Mouse (Mus musculus): ENCODE data around the gene Atm. TPM values are rescaled to one million over a fixed set of nuclear protein-coding genes. Genes with fewer than 3 reads are reported as not detected.

Atm gene
- total RNA-seq, 1 experiment = 31.4 TPM

DNA sequence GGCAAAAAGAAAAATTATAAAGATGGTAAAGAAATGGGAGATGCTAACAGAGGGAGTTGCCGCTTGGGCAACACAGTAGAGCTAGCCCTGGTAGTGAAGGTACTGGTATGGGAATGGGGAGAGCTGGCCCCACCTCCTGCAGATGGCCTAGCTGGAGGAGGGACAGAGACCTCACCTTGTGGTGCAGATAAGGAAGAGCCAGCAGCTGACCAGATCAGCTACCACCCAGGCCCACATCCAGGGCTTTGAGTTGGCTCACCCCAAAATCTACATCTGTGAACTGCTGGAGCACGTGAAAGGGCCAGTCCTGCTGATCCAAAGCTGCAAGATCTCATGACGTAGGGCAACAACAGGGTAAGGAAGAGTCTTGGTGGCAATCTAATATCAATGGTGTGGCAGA lies 109.8 kb downstream of the Atm start:
- H3K4me1 ChIP-seq (ENCODE audit: control insufficient read depth in 2 of 2, insufficient read depth in 2 of 2, low read length in 2 of 2, poor library complexity in 1 of 2) = no peaks in the 10 kb centered on the region
- TF ChIP-seq HCFC1 (IDR thresholded peaks at IDR 0.05; ENCODE audit: borderline replicate concordance, insufficient read depth, low read length) (no peak), ZNF384 (IDR thresholded peaks at IDR 0.05; ENCODE audit: low read depth, low read length) (no peak), ZC3H11A (IDR thresholded peaks at IDR 0.05; ENCODE audit: borderline replicate concordance, low read depth, low read length) (no peak), CHD2 (IDR thresholded peaks at IDR 0.05; ENCODE audit: low read depth, low read length) (no peak), MAFK (IDR thresholded peaks at IDR 0.05; ENCODE audit: insufficient read depth, low read depth, low read length) (no peak)
- DNase-seq (ENCODE audit: low read depth, low spot score) = no peak
- no peak overlapping the region for H3K4me3 ChIP-seq (ENCODE audit: insufficient read depth in 1 of 2, low read depth in 1 of 2, low read length in 2 of 2, poor library complexity in 1 of 2, severe bottlenecking in 1 of 2)
- no peak overlapping the region for H3K27ac ChIP-seq (ENCODE audit: insufficient read depth, low read depth, low read length, poor library complexity, severe bottlenecking)
- no peaks in the 10 kb centered on the region for H3K9me3 ChIP-seq (ENCODE audit: control insufficient read depth, insufficient read depth, low read depth, low read length)
- H3K9ac ChIP-seq (ENCODE audit: insufficient read depth, low read depth, low read length, poor library complexity, severe bottlenecking) = no peak overlapping the region
- in situ Hi-C loops (cut with MboI; ENCODE audit: low sequenced_read_pairs in 2 of 2, unreplicated experiment in 2 of 2) = no loop called here
- no peaks in the 10 kb centered on the region for H3K36me3 ChIP-seq (ENCODE audit: control insufficient read depth, insufficient read depth, low read length, poor library complexity, severe bottlenecking)

DNA sequence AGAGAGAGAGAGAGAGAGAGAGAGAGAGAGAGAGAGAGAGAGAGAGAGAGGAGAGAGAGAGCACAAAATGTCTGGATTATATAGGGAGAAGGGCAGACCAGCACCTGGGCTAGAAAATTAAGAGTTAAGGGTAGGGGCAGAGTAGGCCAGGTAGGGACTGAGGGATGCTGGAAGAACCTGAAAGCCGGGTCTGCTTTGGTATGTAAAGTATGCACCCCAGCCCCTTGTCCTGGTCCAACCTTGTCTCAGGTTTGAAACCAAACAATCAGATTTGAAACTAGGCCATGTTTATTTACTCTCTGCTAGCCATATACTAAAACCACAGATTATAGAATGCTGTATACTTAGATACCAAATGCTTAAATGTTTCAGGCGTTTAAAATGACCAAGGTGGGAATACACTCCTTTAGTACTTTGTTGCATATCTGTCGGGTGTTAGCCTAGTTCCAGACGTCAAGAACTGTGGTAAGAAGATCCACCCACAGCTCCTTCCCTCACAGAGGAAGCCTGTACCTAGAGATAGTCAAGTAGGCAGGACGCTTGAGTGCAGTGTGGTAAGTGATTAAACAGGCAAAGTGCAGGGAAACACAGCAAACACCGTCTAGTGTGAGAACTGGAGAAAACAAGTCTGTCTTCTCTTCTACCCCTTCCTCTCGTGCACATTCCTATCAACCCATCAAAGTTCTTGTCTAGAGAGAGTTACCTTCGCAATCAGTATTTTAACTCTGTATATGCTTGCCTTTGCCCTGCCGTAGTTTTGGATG lies 114.2 kb downstream of the Atm start:
- Histone ChIP-seq H3K36me3 (ENCODE audit: control insufficient read depth, insufficient read depth, low read length, poor library complexity, severe bottlenecking) (no peaks in the 10 kb centered on the region), H3K27ac (ENCODE audit: insufficient read depth, low read depth, low read length, poor library complexity, severe bottlenecking) (no peak overlapping the region), H3K9me3 (ENCODE audit: control insufficient read depth, insufficient read depth, low read depth, low read length) (no peaks in the 10 kb centered on the region), H3K9ac (ENCODE audit: insufficient read depth, low read depth, low read length, poor library complexity, severe bottlenecking) (no peak overlapping the region), H3K4me1 (ENCODE audit: control insufficient read depth in 2 of 2, insufficient read depth in 2 of 2, low read length in 2 of 2, poor library complexity in 1 of 2) (no peaks in the 10 kb centered on the region), H3K4me3 (ENCODE audit: insufficient read depth in 1 of 2, low read depth in 1 of 2, low read length in 2 of 2, poor library complexity in 1 of 2, severe bottlenecking in 1 of 2) (no peak overlapping the region)
- no peak for TF ChIP-seq MAFK (IDR thresholded peaks at IDR 0.05; ENCODE audit: insufficient read depth, low read depth, low read length)
- TF ChIP-seq ZC3H11A (IDR thresholded peaks at IDR 0.05; ENCODE audit: borderline replicate concordance, low read depth, low read length) = no peak
- no peak for TF ChIP-seq HCFC1 (IDR thresholded peaks at IDR 0.05; ENCODE audit: borderline replicate concordance, insufficient read depth, low read length)
- TF ChIP-seq CHD2 (IDR thresholded peaks at IDR 0.05; ENCODE audit: low read depth, low read length) = no peak
- TF ChIP-seq ZNF384 (IDR thresholded peaks at IDR 0.05; ENCODE audit: low read depth, low read length) = no peak
- in situ Hi-C loops (cut with MboI; ENCODE audit: low sequenced_read_pairs in 2 of 2, unreplicated experiment in 2 of 2) = no loop called here
- DNase-seq (ENCODE audit: low read depth, low spot score) = no peak

- no peak for DNase-seq (ENCODE audit: low read depth, low spot score)
- in situ Hi-C loops (cut with MboI; ENCODE audit: low sequenced_read_pairs in 2 of 2, unreplicated experiment in 2 of 2) = no loop called here
- H3K4me1 ChIP-seq (ENCODE audit: control insufficient read depth in 2 of 2, insufficient read depth in 2 of 2, low read length in 2 of 2, poor library complexity in 1 of 2) = peaks cover 0 to 2% of the 10 kb centered on the region in 2 experiments; a peak in 2 of 4 replicates
- no peak overlapping the region for H3K9ac ChIP-seq (ENCODE audit: insufficient read depth, low read depth, low read length, poor library complexity, severe bottlenecking)
- TF ChIP-seq ZNF384 (IDR thresholded peaks at IDR 0.05; ENCODE audit: low read depth, low read length) = no peak
- no peak for TF ChIP-seq MAFK (IDR thresholded peaks at IDR 0.05; ENCODE audit: insufficient read depth, low read depth, low read length)
- TF ChIP-seq CHD2 (IDR thresholded peaks at IDR 0.05; ENCODE audit: low read depth, low read length) = no peak
- TF ChIP-seq ZC3H11A (IDR thresholded peaks at IDR 0.05; ENCODE audit: borderline replicate concordance, low read depth, low read length) = no peak
- TF ChIP-seq HCFC1 (IDR thresholded peaks at IDR 0.05; ENCODE audit: borderline replicate concordance, insufficient read depth, low read length) = no peak
- no peaks in the 10 kb centered on the region for H3K36me3 ChIP-seq (ENCODE audit: control insufficient read depth, insufficient read depth, low read length, poor library complexity, severe bottlenecking)
- no peak overlapping the region for H3K27ac ChIP-seq (ENCODE audit: insufficient read depth, low read depth, low read length, poor library complexity, severe bottlenecking)
- H3K9me3 ChIP-seq (ENCODE audit: control insufficient read depth, insufficient read depth, low read depth, low read length) = no peaks in the 10 kb centered on the region
- no peak overlapping the region for H3K4me3 ChIP-seq (ENCODE audit: insufficient read depth in 1 of 2, low read depth in 1 of 2, low read length in 2 of 2, poor library complexity in 1 of 2, severe bottlenecking in 1 of 2)
Measured at GRCm38 (mm10) chr9:53409427-53409826, 127.1 kb downstream of the Atm start.

DNA sequence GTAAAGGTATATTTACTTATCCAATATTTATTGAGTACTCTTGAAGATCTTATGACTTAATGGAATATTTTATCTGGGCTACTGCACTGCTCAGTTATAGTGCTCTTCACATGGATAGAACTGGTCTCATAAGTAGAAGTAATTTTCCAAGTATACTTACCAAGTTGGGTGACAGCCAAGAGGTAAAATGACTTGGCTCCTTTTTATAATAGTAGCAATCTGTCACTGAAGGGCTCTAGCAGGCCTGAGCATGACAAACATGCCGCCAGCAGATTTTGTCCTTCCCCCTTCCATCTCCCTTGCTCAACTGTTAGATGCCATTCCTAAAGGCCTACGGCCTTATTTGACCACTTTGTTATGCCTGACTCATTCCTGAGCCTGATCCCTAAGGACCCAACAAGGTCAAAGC lies 127.6 kb downstream of the Atm start:
- Histone ChIP-seq H3K9me3 (ENCODE audit: control insufficient read depth, insufficient read depth, low read depth, low read length) (no peaks in the 10 kb centered on the region), H3K4me1 (ENCODE audit: control insufficient read depth in 2 of 2, insufficient read depth in 2 of 2, low read length in 2 of 2, poor library complexity in 1 of 2) (peaks cover 0 to 2% of the 10 kb centered on the region in 2 experiments; a peak in 2 of 4 replicates), H3K27ac (ENCODE audit: insufficient read depth, low read depth, low read length, poor library complexity, severe bottlenecking) (no peak overlapping the region), H3K36me3 (ENCODE audit: control insufficient read depth, insufficient read depth, low read length, poor library complexity, severe bottlenecking) (no peaks in the 10 kb centered on the region), H3K4me3 (ENCODE audit: insufficient read depth in 1 of 2, low read depth in 1 of 2, low read length in 2 of 2, poor library complexity in 1 of 2, severe bottlenecking in 1 of 2) (no peak overlapping the region), H3K9ac (ENCODE audit: insufficient read depth, low read depth, low read length, poor library complexity, severe bottlenecking) (no peak overlapping the region)
- no peak for TF ChIP-seq MAFK (IDR thresholded peaks at IDR 0.05; ENCODE audit: insufficient read depth, low read depth, low read length)
- no peak for TF ChIP-seq HCFC1 (IDR thresholded peaks at IDR 0.05; ENCODE audit: borderline replicate concordance, insufficient read depth, low read length)
- no peak for TF ChIP-seq ZNF384 (IDR thresholded peaks at IDR 0.05; ENCODE audit: low read depth, low read length)
- no peak for TF ChIP-seq CHD2 (IDR thresholded peaks at IDR 0.05; ENCODE audit: low read depth, low read length)
- TF ChIP-seq ZC3H11A (IDR thresholded peaks at IDR 0.05; ENCODE audit: borderline replicate concordance, low read depth, low read length) = no peak
- in situ Hi-C loops (cut with MboI; ENCODE audit: low sequenced_read_pairs in 2 of 2, unreplicated experiment in 2 of 2) = no loop called here
- DNase-seq (ENCODE audit: low read depth, low spot score) = no peak

All from ES-E14 (cell line).